Mouse (Mus musculus): Measurements from ENCODE around the gene Zfp119b.
A peak's percentile ranks its signal among the peaks of the same experiment; 100 is the strongest.

Gene Zfp119b

GRCm38 (mm10) chr17:55892406-55892955, 56.8 kb downstream of the Zfp119b start:
- peak in 1 of 2 experiments; percentile 44 for DNase-seq (ENCODE audit: low spot score in 2 of 2)

All from left cerebral cortex, adult 9 months (tissue).